Mouse (Mus musculus): ENCODE data around the gene Pfkfb2.

- no peak for TF ChIP-seq CTCF (IDR thresholded peaks at IDR 0.05; ENCODE audit: extremely low read depth, insufficient read length, insufficient replicate concordance, low read depth, low read length)
- no peak for TF ChIP-seq POLR2A (IDR thresholded peaks at IDR 0.05; ENCODE audit: low read depth, low read length)
Observed at GRCm38 (mm10) chr1:130703613-130704012, 25.4 kb downstream of the Pfkfb2 start.

Measured in small intestine, adult 2 months (tissue).